Mouse (Mus musculus) cortical plate, adult 2 months (tissue): ENCODE measurements around the gene Dbndd2.

Experiments used
- CTCF ChIP-seq: fragments of 200-500 bp; IDR thresholded peaks from 2 replicates; pipeline ENCODE4 v1.5.1; 2011; ENCODE audit warnings: mild to moderate bottlenecking, control low read depth, low read length; ENCODE audit not compliant: insufficient read depth; ENCODE audit errors: extremely low read depth
- POLR2A ChIP-seq: fragments of 200-500 bp; IDR thresholded peaks from 2 replicates; pipeline ENCODE4 v1.6.1; 2011; ENCODE audit warnings: mild to moderate bottlenecking, low read length, control low read depth; ENCODE audit not compliant: insufficient read depth; ENCODE audit errors: extremely low read depth

GRCm38 (mm10) chr2:164516592-164516991 is 30.7 kb downstream of the Dbndd2 start:
- TF ChIP-seq POLR2A, result no peak
- TF ChIP-seq CTCF, result no peak
